Mouse (Mus musculus) embryo, embryonic 10 days (tissue): ENCODE results near the gene Ahnak2.

Experiments
- DNase-seq: peaks from one replicate; pipeline ENCODE4 v3.0.0-alpha.2; 2015; ENCODE audit warnings: low spot score

Ahnak2 gene

DNA sequence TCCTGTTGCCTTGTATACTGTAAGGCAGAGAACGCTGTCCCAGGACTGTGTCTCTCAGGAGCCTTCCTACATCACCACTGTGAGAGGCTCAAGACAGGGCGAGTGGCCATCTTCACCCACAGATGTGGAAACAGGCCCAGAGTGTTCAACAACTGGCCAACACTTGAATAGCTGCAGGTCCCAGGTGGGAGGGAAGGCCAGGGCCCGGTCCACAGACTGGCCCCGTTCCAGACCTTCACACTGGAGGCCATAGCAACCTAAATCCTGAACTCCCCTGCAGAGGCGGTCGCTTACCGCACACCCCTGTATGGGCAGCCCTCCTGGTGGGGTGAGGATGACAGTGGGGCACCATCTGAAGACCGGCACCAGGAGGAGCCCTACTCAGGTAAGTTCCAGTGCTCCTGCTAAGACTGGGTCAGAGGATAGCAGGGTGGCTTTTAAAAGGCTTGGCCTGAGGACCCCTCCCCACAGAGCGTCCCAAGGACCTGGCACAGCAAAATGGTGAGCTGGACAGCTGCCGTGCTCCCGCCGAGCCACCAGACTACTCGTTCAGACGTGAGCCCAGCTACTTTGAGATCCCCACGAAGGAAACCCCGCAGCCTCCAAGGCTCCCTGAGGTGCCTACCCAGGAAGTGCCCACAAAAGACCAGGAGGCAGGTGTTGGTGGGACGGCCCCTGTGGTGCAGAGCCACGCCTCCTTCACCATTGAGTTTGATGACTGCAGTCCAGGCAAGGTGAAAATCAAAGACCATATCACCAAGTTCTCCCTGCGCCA, 67.4 kb downstream of the Ahnak2 start:
- no peak for DNase-seq

- no peak for DNase-seq
Observed at GRCm38 (mm10) chr12:112734108-112734820, 68.2 kb downstream of the Ahnak2 start.

DNA sequence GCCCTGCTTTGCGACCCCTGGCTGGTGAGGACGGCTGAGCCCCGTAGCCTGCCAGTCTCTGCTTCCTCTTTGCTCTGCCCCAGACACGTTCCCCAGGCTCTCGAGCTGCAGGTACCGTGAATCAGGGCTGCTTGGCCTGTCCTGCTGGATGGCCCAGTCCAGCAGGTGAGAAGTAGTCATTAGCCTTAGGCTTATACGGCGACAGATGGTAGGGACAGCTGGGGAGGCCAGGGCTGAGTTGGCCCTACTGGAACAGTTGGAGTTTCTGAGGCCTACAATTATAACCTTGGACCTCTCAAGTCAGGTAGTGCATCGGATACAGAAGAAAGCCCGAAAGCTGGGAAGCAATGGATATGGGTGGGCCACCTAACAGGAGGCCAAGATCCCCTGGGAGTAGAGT, 69.9 kb downstream of the Ahnak2 start:
- no peak for DNase-seq

- no peak for DNase-seq
Observed at GRCm38 (mm10) chr12:112730808-112731207, 71.6 kb downstream of the Ahnak2 start.

DNA sequence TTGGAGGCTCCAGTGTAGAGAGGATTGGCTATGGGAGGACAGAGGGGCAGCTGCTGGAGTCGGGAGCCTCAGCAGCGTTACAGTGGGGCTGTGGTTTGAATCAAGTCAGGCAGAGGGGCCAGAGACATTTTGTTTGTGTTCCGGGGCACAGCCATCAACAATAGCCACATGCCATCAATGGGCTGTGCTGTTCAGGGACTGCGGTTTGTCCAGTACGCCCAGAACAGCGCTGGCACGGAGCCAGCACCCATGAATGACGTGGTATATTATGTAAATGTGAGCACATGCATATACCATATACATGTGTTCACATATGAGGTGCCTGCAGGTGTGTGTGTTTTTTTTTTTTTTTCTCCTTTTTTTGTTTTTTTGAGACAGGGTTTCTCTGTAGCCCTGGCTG, 74.7 kb downstream of the Ahnak2 start:
- no peak for DNase-seq

GRCm38 (mm10) chr12:112724077-112724805, 78.2 kb downstream of the Ahnak2 start:
- peak; percentile 71 for DNase-seq

- no peak for DNase-seq
Observed at GRCm38 (mm10) chr12:112723445-112723844, 79.0 kb downstream of the Ahnak2 start.

- no peak for DNase-seq
Observed at GRCm38 (mm10) chr12:112723028-112723330, 79.5 kb downstream of the Ahnak2 start.

DNA sequence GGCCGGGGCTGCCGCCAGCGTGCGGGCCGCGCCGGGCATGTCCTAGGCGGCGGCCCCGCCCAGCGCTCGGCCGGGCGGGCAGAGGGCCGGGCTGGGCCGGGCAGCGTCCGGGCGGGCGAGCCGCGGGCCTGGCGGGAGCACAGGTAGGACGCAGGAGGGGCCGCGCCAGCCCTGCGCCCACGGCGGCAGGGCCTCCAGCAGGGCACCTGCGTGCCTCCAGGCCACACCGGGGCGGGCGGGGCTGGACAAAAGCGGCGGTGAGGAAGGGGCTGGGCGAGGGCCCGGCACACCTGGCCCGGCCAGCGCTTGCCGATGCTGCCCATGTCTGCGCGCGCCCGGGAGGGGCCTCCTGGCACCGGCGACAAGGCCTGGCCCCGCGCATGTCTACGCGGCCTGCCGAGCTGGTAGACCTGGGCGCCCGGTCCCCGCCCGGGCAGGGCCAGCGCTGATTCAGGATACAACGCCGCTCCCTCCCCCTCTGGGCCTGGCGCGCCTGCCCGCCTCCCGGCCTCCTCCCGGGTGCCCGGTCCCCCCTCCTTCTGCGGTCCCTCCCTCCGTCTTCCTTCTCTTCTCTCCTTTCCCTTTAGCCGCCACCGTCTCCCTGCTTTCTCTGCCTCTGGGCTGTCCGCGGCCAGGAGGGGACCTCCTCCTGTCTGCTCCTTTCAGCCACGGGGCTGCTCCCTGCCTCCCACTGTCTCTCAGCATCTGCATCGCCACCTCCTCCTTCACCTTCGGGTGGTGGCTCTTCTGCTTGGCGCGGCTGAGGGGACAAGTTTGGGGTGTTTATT, 80.0 kb downstream of the Ahnak2 start:
- peak; percentile 32 for DNase-seq
